Comparison of ENCODE assay signal across 8 mouse cellular contexts in genomic region chr6:73247452-73247851, GRCm38 (mm10). TPM values are rescaled to one million over a fixed set of nuclear protein-coding genes. Genes with fewer than 3 reads are reported as not detected.
DNase-seq lines count a peak whose midpoint lies in the region; ATAC-seq lines count a peak whose summit lies in the region.

No protein-coding gene starts in this region.

- peak overlapping the region; percentile 83; the same call in 1 of the 2 replicates for H3K4me3 ChIP-seq in forebrain, embryonic 14.5 days (ENCODE audit: low read depth, low read length)
- peak overlapping the region; percentile 88 for H3K4me3 ChIP-seq in midbrain, embryonic 11.5 days (ENCODE audit: low read depth, low read length)

- DNase-seq in left cerebral cortex, postnatal 4 days: peak; percentile 27
- no peak for DNase-seq in left cerebral cortex, postnatal 25 days (ENCODE audit: low spot score in 2 of 2)
- peak; percentile 86 for DNase-seq in R1 (ENCODE audit: low read depth, low spot score)
- peak; percentile 51 for DNase-seq in forebrain, embryonic 14.5 days (ENCODE audit: low spot score)
- peak; percentile 55 for DNase-seq in kidney, postnatal 10 days
- DNase-seq in midbrain, embryonic 11.5 days (ENCODE audit: low spot score, missing footprints): peak; percentile 87
- no peak for DNase-seq in frontal cortex, postnatal 14 days (ENCODE audit: low spot score in 2 of 2)
- DNase-seq in left cerebral cortex, adult 11 months (ENCODE audit: low spot score): no peak

- H3K27ac ChIP-seq in forebrain, embryonic 14.5 days (ENCODE audit: low read depth, low read length): no peak overlapping the region
- no peak overlapping the region for H3K27ac ChIP-seq in midbrain, embryonic 11.5 days (ENCODE audit: low read depth, low read length)

- H3K9me3 ChIP-seq in forebrain, embryonic 14.5 days (replicated peaks; ENCODE audit: control insufficient read depth, low read length): no peaks in the 10 kb centered on the region
- no peaks in the 10 kb centered on the region for H3K9me3 ChIP-seq in midbrain, embryonic 11.5 days (ENCODE audit: control insufficient read depth, low read length)

- intact Hi-C loops in left cerebral cortex, postnatal 4 days (cut with DNase I): no loop called here
- intact Hi-C loops in left cerebral cortex, postnatal 25 days (cut with DNase I): no loop called here

- no peaks in the 10 kb centered on the region for H3K36me3 ChIP-seq in forebrain, embryonic 14.5 days (ENCODE audit: control insufficient read depth, insufficient read depth, low read length)
- H3K36me3 ChIP-seq in midbrain, embryonic 11.5 days (ENCODE audit: control insufficient read depth, insufficient read depth, low read length): no peaks in the 10 kb centered on the region

- H3K27me3 ChIP-seq in forebrain, embryonic 14.5 days (replicated peaks; ENCODE audit: control insufficient read depth, insufficient read depth, low read length): no peaks in the 10 kb centered on the region
- H3K27me3 ChIP-seq in midbrain, embryonic 11.5 days (ENCODE audit: control insufficient read depth, insufficient read depth, low read length): no peaks in the 10 kb centered on the region

- peaks cover 10% of the 10 kb centered on the region for H3K4me1 ChIP-seq in forebrain, embryonic 14.5 days (ENCODE audit: control insufficient read depth, insufficient read depth, low read length)
- 0 out of 2 replicates have a peak, but pooled peaks cover 5% of the 10 kb centered on the region for H3K4me1 ChIP-seq in midbrain, embryonic 11.5 days (ENCODE audit: control insufficient read depth, insufficient read depth, low read length)

- peak overlapping the region; percentile 69 for H3K4me2 ChIP-seq in forebrain, embryonic 14.5 days (ENCODE audit: low read length)
- H3K4me2 ChIP-seq in midbrain, embryonic 11.5 days: peak overlapping the region; percentile 71

- 40% methylated on average over 4 of the region's 4 CpGs for WGBS in forebrain, embryonic 14.5 days
- WGBS in midbrain, embryonic 11.5 days: 36% methylated on average over 4 of the region's 4 CpGs

- H3K9ac ChIP-seq in forebrain, embryonic 14.5 days (ENCODE audit: low read length): no peak overlapping the region
- H3K9ac ChIP-seq in midbrain, embryonic 11.5 days (ENCODE audit: low read length): no peak overlapping the region

- no peak; the same call in 1 of the 2 replicates for ATAC-seq in forebrain, embryonic 14.5 days
- no peak for ATAC-seq in midbrain, embryonic 11.5 days (ENCODE audit: low FRiP score)

RNA-seq across cellular contexts. Expression of gene Suclg1, which starts 0.7 kb away (rescaled TPM):
- total RNA-seq in left cerebral cortex, postnatal 4 days (2021): 10 to 100 TPM; 66.5 to 79.5 TPM
- total RNA-seq in left cerebral cortex, postnatal 25 days (2021): 100 to 1,000 TPM; 123 to 129 TPM
- polyA plus RNA-seq in forebrain, embryonic 14.5 days (2014; fragmentation: Nextera tagmentation; extraction: Ambion mirVana): 163 and 179 TPM in 2 replicates
- polyA plus RNA-seq in midbrain, embryonic 11.5 days (2014; fragmentation: Nextera tagmentation; extraction: Ambion mirVana): 172 and 175 TPM in 2 replicates

RNA-seq across cellular contexts. Expression of gene Dnah6, which starts 26.0 kb away (rescaled TPM):
- total RNA-seq in left cerebral cortex, postnatal 4 days (2021): 1 to 10 TPM; 1.1 to 1.2 TPM
- total RNA-seq in left cerebral cortex, postnatal 25 days (2021): under 1 TPM; 0.41 to 0.60 TPM
- polyA plus RNA-seq in forebrain, embryonic 14.5 days (2014; fragmentation: Nextera tagmentation; extraction: Ambion mirVana): 0.34 and 0.42 TPM in 2 replicates
- polyA plus RNA-seq in midbrain, embryonic 11.5 days (2014; fragmentation: Nextera tagmentation; extraction: Ambion mirVana): 0.04 and 0.05 TPM in 2 replicates

Comparison
In these comparisons a context has a peak if more than half of its experiments do, and no peak if none do; other contexts are left out.
1. DNase-seq: peak in left cerebral cortex, postnatal 4 days (single experiment), R1 (single experiment), forebrain, embryonic 14.5 days (single experiment), kidney, postnatal 10 days (single experiment) and midbrain, embryonic 11.5 days (single experiment); none in left cerebral cortex, postnatal 25 days (0 of 2), frontal cortex, postnatal 14 days (0 of 2) and left cerebral cortex, adult 11 months (single experiment).